In the genomic region with DNA sequence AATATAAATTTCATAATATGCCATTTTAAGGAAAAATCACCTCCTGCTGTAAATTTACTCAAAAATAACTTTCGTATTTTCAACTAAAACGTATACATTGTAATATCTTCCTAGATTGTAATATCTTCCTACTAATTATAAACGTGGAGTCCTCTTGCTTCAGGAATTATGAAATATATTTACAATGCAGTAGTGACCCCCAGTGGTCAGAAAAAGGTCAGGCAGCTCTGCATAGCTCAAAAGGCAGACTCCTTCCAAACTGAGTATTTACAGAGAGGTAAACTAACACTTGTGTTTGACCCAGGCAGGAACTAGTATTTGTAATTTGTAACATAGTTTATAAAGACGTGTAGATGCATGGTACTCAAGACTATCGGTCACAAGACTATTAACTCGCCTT, we compare ENCODE assay signal across 8 mouse cellular contexts. TPM values are rescaled to one million over a fixed set of nuclear protein-coding genes. Genes with fewer than 3 reads are reported as not detected.
DNase-seq lines count a peak whose midpoint lies in the region; ATAC-seq and TF ChIP-seq lines count a peak whose summit lies in the region.

No protein-coding gene starts in this region.

- H3K36me3 ChIP-seq in forebrain, embryonic 13.5 days (ENCODE audit: poor library complexity, severe bottlenecking), result no peaks in the 10 kb centered on the region

- 0 out of 2 replicates have a peak, but pooled peaks cover 6% of the 10 kb centered on the region for H3K4me1 ChIP-seq in forebrain, embryonic 13.5 days

- 40% methylated on average over 6 of the region's 6 CpGs for WGBS in forebrain, embryonic 13.5 days

- H3K27me3 ChIP-seq in forebrain, embryonic 13.5 days, result no peaks in the 10 kb centered on the region

- no peaks in the 10 kb centered on the region for H3K9me3 ChIP-seq in forebrain, embryonic 13.5 days (replicated peaks)

- H3K4me3 ChIP-seq in gastrocnemius, adult 2 months, result no peak overlapping the region
- H3K4me3 ChIP-seq in forebrain, embryonic 13.5 days, result no peak overlapping the region

- TF ChIP-seq CTCF in gastrocnemius, adult 2 months (IDR thresholded peaks at IDR 0.05), result peak; percentile 90; the same call in 1 of the 2 replicates

- peak; percentile 32 for DNase-seq in gastrocnemius, adult 2 months
- no peak for DNase-seq in gastrocnemius, postnatal 25 days
- peak; percentile 80 for DNase-seq in 3T3-L1 (ENCODE audit: low read depth, low spot score)
- peak; percentile 34 for DNase-seq in brain, embryonic 18.5 days (ENCODE audit: low read depth, low spot score)
- DNase-seq in kidney, postnatal 4 days, result peak; percentile 65 to 67
- DNase-seq in lung, postnatal 36 days, result peak; percentile 83
- DNase-seq in thymus, postnatal 10 days (ENCODE audit: low spot score in 2 of 2), result peak; percentile 12 to 54

- H3K27ac ChIP-seq in gastrocnemius, adult 2 months, result no peak overlapping the region
- no peak overlapping the region for H3K27ac ChIP-seq in forebrain, embryonic 13.5 days

- H3K4me2 ChIP-seq in forebrain, embryonic 13.5 days, result no peak overlapping the region

- intact Hi-C loops in gastrocnemius, adult 2 months (cut with DNase I), result loop anchor here (1.0 to 2.0 kb wide), 2 partner anchors 595 to 622 kb away; no protein-coding TSS in a partner anchor

- ATAC-seq in forebrain, embryonic 13.5 days, result peak; percentile 80

- no peak overlapping the region for H3K9ac ChIP-seq in forebrain, embryonic 13.5 days

RNA-seq across cellular contexts. Expression of a gene that starts 37.2 kb away (rescaled TPM):
- 1 to 10 TPM; 2.0 to 3.6 TPM for total RNA-seq in gastrocnemius, adult 2 months (2021)
- 1 to 10 TPM; 3.3 to 3.9 TPM for total RNA-seq in gastrocnemius, postnatal 25 days (2021)
- polyA plus RNA-seq in forebrain, embryonic 13.5 days (2015; fragmentation: Nextera tagmentation; extraction: Ambion mirVana), result 9.7 TPM in 2 replicates
